Mouse (Mus musculus) E14TG2a.4 (cell line): ENCODE measurements around the gene Zfr.

Experiments
- CTCF ChIP-seq: conservative IDR thresholded peaks from 2 replicates; pipeline ENCODE4 v1.5.1; 2014; ENCODE audit warnings: low read length
- NANOG ChIP-seq: IDR thresholded peaks from 2 replicates; pipeline ENCODE4 v1.6.1; 2014; ENCODE audit warnings: borderline replicate concordance, low read length, mixed read lengths

- TF ChIP-seq CTCF, result no peak
- no peak for TF ChIP-seq NANOG
Measured at GRCm38 (mm10) chr15:12074426-12074825, 43.2 kb upstream of the Zfr start.
